Mouse (Mus musculus) megakaryocyte, embryonic 14.5 days (primary cell): ENCODE measurements around the gene Pkd1.

ENCODE experiments used
- FLI1 ChIP-seq: IDR thresholded peaks from 2 replicates; pipeline ENCODE4 v1.6.1; 2012; ENCODE audit warnings: low read length, inconsistent platforms, mixed read lengths
- GATA1 ChIP-seq: IDR thresholded peaks from 3 replicates; pipeline ENCODE4 v1.6.1; 2012; ENCODE audit warnings: mixed read lengths, low read length, inconsistent platforms, borderline replicate concordance

DNA sequence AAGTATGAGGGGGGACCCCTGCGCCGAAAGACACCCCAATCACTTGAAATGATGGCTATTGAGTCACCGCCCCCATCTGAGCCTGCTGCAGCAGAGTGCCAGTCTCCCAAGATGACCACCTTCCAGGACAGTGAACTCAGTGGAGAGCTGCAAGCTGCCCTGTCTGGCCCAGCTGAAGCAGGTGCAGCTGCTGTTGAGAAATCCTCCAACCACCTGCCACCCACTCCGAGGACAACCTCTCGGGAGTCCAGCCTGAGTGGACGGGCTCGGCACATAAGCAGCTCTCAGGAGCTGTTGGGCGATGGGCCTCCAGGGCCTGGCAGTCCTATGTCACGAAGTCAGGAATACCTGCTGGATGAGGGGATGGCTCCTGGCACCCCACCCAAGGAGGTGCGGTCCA is 45.5 kb upstream of the Pkd1 start:
- TF ChIP-seq GATA1 (no peak), FLI1 (no peak)
